Mouse (Mus musculus) heart, adult 2 months (tissue): ENCODE data around the gene Aars2.

Experiments used
- CTCF ChIP-seq: fragments of 200-600 bp; IDR thresholded peaks from 2 replicates; pipeline ENCODE4 v1.8.1; 2022; ENCODE audit warnings: antibody characterized with exemption, mild to moderate bottlenecking, moderate library complexity
- POLR2A ChIP-seq: fragments of 200-500 bp; IDR thresholded peaks from 2 replicates; pipeline ENCODE4 v1.6.1; 2011; ENCODE audit warnings: mild to moderate bottlenecking, low read depth, low read length, control low read depth; ENCODE audit not compliant: insufficient read depth

DNA sequence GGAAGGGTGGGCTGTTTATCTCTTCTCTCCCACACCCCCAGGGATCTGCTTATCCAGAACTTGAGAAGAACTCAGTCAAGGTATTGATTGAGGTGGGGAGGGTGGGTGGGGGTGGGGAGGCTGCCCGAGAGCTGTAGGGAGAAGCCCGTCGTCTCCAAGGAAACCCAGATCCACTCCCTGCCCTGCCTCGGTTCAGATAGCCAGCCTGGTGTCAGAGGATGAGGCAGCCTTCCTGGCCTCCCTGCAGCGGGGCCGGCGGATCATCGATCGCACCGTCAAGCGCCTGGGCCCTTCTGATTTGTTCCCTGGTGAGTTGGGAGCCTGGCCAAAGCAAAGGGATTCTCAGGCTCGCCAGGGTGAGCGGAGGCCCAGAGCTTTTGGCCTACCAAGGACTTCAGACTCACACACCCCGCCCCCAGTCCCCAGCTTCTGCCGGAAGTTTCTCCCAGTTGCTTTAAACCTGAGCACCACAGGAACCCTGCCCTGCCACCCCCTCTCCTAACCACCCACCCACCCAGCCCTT lies 8.6 kb downstream of the Aars2 start:
- TF ChIP-seq POLR2A, result no peak
- TF ChIP-seq CTCF, result no peak
